Mouse (Mus musculus) MEL (cell line): ENCODE measurements around the gene Pick1. TPM values are rescaled to one million over a fixed set of nuclear protein-coding genes. Genes with fewer than 3 reads are reported as not detected.
A peak's percentile ranks its signal among the peaks of the same experiment; 100 is the strongest.

Source experiments
- DNase-seq: peaks from one replicate; pipeline ENCODE4 v3.0.0; 2011; ENCODE audit warnings: low read depth, low spot score
- H3K27ac ChIP-seq: 2 replicates; pipeline ENCODE4 v1.5.1; 2012; ENCODE audit warnings: low read depth, mild to moderate bottlenecking, control low read depth, low read length, moderate library complexity; ENCODE audit not compliant: control insufficient read depth
- H3K27me3 ChIP-seq, 2 experiments: fragments of 150-350 bp in 1 of 2; sonication (generic) in 1 of 2; 2 replicates each; pipeline ENCODE4 v1.6.1; 2012; ENCODE audit warnings: low read length in 2 of 2, mild to moderate bottlenecking in 2 of 2, improper control_type of control experiment in 1 of 2, moderate library complexity in 1 of 2; ENCODE audit not compliant: insufficient read depth in 2 of 2, control insufficient read depth in 1 of 2
- H3K36me3 ChIP-seq, 2 experiments: 2 replicates each; pipeline ENCODE4 v1.6.1; 2012 to 2014; ENCODE audit warnings: low read length in 2 of 2, improper control_type of control experiment in 1 of 2, inconsistent platforms in 1 of 2, mild to moderate bottlenecking in 1 of 2; ENCODE audit not compliant: insufficient read depth in 2 of 2, control insufficient read depth in 1 of 2
- H3K4me1 ChIP-seq, 2 experiments: fragments of 150-350 bp in 1 of 2; sonication (generic) in 1 of 2; 2 replicates each; pipeline ENCODE4 v1.6.1; 2012; ENCODE audit warnings: low read length in 2 of 2, improper control_type of control experiment in 1 of 2, mild to moderate bottlenecking in 1 of 2; ENCODE audit not compliant: insufficient read depth in 2 of 2, control insufficient read depth in 1 of 2
- H3K4me3 ChIP-seq, 2 experiments: fragments of 150-350 bp in 1 of 2; sonication (generic) in 1 of 2; 2 replicates each; pipeline ENCODE4 v1.5.1; 2012; ENCODE audit warnings: low read depth in 2 of 2, low read length in 2 of 2, mild to moderate bottlenecking in 2 of 2, moderate library complexity in 2 of 2, control low read depth in 1 of 2, improper control_type of control experiment in 1 of 2; ENCODE audit not compliant: control insufficient read depth in 1 of 2, insufficient read depth in 1 of 2
- H3K79me2 ChIP-seq: 2 replicates; pipeline ENCODE4 v1.6.1; 2012; ENCODE audit warnings: mild to moderate bottlenecking, low read length, moderate library complexity; ENCODE audit not compliant: control insufficient read depth, poor library complexity, insufficient read depth
- H3K9ac ChIP-seq: 2 replicates; pipeline ENCODE4 v1.6.1; 2012; ENCODE audit warnings: low read depth, mild to moderate bottlenecking, control low read depth, low read length, moderate library complexity; ENCODE audit not compliant: control insufficient read depth, poor library complexity, severe bottlenecking
- H3K9me3 ChIP-seq: fragments of 150-350 bp; sonication (generic); replicated peaks from 2 replicates; pipeline ENCODE4 v1.6.1; 2012; ENCODE audit warnings: mild to moderate bottlenecking, low read length, improper control_type of control experiment, moderate library complexity; ENCODE audit not compliant: insufficient read depth
- BHLHE40 ChIP-seq: IDR thresholded peaks from 2 replicates; pipeline ENCODE4 v1.6.1; 2012; ENCODE audit warnings: low read depth, mild to moderate bottlenecking, inconsistent platforms, low read length, improper control_type of control experiment, borderline replicate concordance
- CHD1 ChIP-seq: IDR thresholded peaks from 2 replicates; pipeline ENCODE4 v1.6.1; 2012; ENCODE audit warnings: low read depth, mild to moderate bottlenecking, inconsistent platforms, low read length, improper control_type of control experiment
- CHD2 ChIP-seq: IDR thresholded peaks from 2 replicates; pipeline ENCODE4 v1.6.1; 2011; ENCODE audit warnings: low read length, improper control_type of control experiment
- E2F4 ChIP-seq: IDR thresholded peaks from 2 replicates; pipeline ENCODE4 v1.6.1; 2011; ENCODE audit warnings: low read depth, low read length, improper control_type of control experiment, borderline replicate concordance
- ELF1 ChIP-seq: IDR thresholded peaks from 2 replicates; pipeline ENCODE4 v1.6.1; 2014; ENCODE audit warnings: low read depth, mild to moderate bottlenecking, inconsistent platforms, low read length, improper control_type of control experiment, moderate library complexity
- EP300 ChIP-seq, 2 experiments: IDR thresholded peaks; 2 replicates each; pipeline ENCODE4 v1.6.1; 2011; ENCODE audit warnings: improper control_type of control experiment in 2 of 2, low read length in 2 of 2, low read depth in 1 of 2, mild to moderate bottlenecking in 1 of 2
- ETS1 ChIP-seq: IDR thresholded peaks from 2 replicates; pipeline ENCODE4 v1.6.1; 2012; ENCODE audit warnings: low read depth, mild to moderate bottlenecking, inconsistent platforms, low read length, improper control_type of control experiment, moderate library complexity
- GABPA ChIP-seq: IDR thresholded peaks from 2 replicates; pipeline ENCODE4 v1.6.1; 2012; ENCODE audit warnings: low read depth, mild to moderate bottlenecking, inconsistent platforms, low read length, improper control_type of control experiment, moderate library complexity
- GATA1 ChIP-seq: IDR thresholded peaks from 2 replicates; pipeline ENCODE4 v1.6.1; 2011; ENCODE audit warnings: low read depth, low read length, improper control_type of control experiment
- JUND ChIP-seq: IDR thresholded peaks from 2 replicates; pipeline ENCODE4 v1.6.1; 2011; ENCODE audit warnings: low read depth, mild to moderate bottlenecking, improper control_type of control experiment, low read length
- MAFK ChIP-seq: IDR thresholded peaks from 2 replicates; pipeline ENCODE4 v1.6.1; 2011; ENCODE audit warnings: low read depth, mild to moderate bottlenecking, low read length, improper control_type of control experiment, borderline replicate concordance
- MAX ChIP-seq: IDR thresholded peaks from 2 replicates; pipeline ENCODE4 v1.6.1; 2011; ENCODE audit warnings: low read length, improper control_type of control experiment
- MAZ ChIP-seq: IDR thresholded peaks from 2 replicates; pipeline ENCODE4 v1.6.1; 2012; ENCODE audit warnings: low read depth, mild to moderate bottlenecking, inconsistent platforms, low read length, improper control_type of control experiment
- MEF2A ChIP-seq: IDR thresholded peaks from 2 replicates; pipeline ENCODE4 v1.6.1; 2014; ENCODE audit warnings: low read depth, mild to moderate bottlenecking, inconsistent platforms, low read length, improper control_type of control experiment; ENCODE audit not compliant: poor library complexity, insufficient replicate concordance, severe bottlenecking; ENCODE audit errors: extremely low read depth
- MXI1 ChIP-seq: IDR thresholded peaks from 2 replicates; pipeline ENCODE4 v1.6.1; 2011; ENCODE audit warnings: mild to moderate bottlenecking, low read depth, low read length, improper control_type of control experiment
- MYB ChIP-seq: IDR thresholded peaks from 2 replicates; pipeline ENCODE4 v1.6.1; 2011; ENCODE audit warnings: mild to moderate bottlenecking, low read depth, low read length, improper control_type of control experiment
- MYC ChIP-seq: IDR thresholded peaks from 2 replicates; pipeline ENCODE4 v1.6.1; 2011; ENCODE audit warnings: low read depth, mild to moderate bottlenecking, low read length, improper control_type of control experiment, moderate library complexity
- NELFE ChIP-seq: IDR thresholded peaks from 2 replicates; pipeline ENCODE4 v1.6.1; 2011; ENCODE audit warnings: low read depth, low read length, improper control_type of control experiment
- POLR2A ChIP-seq, 2 experiments: IDR thresholded peaks; 2 replicates each; pipeline ENCODE4 v1.6.1; 2011 to 2012; ENCODE audit warnings: low read length in 2 of 2, mild to moderate bottlenecking in 2 of 2, control low read depth in 1 of 2, improper control_type of control experiment in 1 of 2, low read depth in 1 of 2, moderate library complexity in 1 of 2; ENCODE audit not compliant: control insufficient read depth in 1 of 2, insufficient read depth in 1 of 2, poor library complexity in 1 of 2
- POLR2AphosphoS2 ChIP-seq: IDR thresholded peaks from 2 replicates; pipeline ENCODE4 v1.6.1; 2011; ENCODE audit warnings: low read length, improper control_type of control experiment
- POLR2AphosphoS5 ChIP-seq: IDR thresholded peaks from 2 replicates; pipeline ENCODE4 v1.6.1; 2012; ENCODE audit warnings: low read depth, borderline replicate concordance, mild to moderate bottlenecking, inconsistent platforms, low read length, moderate library complexity, mixed read lengths
- RAD21 ChIP-seq: IDR thresholded peaks from 2 replicates; pipeline ENCODE4 v1.6.1; 2011; ENCODE audit warnings: mild to moderate bottlenecking, low read depth, low read length, improper control_type of control experiment
- RCOR1 ChIP-seq: IDR thresholded peaks from 2 replicates; pipeline ENCODE4 v1.6.1; 2012; ENCODE audit warnings: low read depth, mild to moderate bottlenecking, inconsistent platforms, low read length, improper control_type of control experiment
- SIN3A ChIP-seq: IDR thresholded peaks from 2 replicates; pipeline ENCODE4 v1.6.1; 2012; ENCODE audit warnings: low read length, improper control_type of control experiment, inconsistent platforms
- SMC3 ChIP-seq: IDR thresholded peaks from 2 replicates; pipeline ENCODE4 v1.6.1; 2011; ENCODE audit warnings: low read depth, low read length, improper control_type of control experiment
- TAL1 ChIP-seq: IDR thresholded peaks from 2 replicates; pipeline ENCODE4 v1.6.1; 2012; ENCODE audit warnings: mild to moderate bottlenecking, inconsistent platforms, low read length, moderate library complexity, mixed read lengths
- TBP ChIP-seq: IDR thresholded peaks from 2 replicates; pipeline ENCODE4 v1.8.0; 2011; ENCODE audit warnings: low read depth, low read length, improper control_type of control experiment
- TCF12 ChIP-seq: IDR thresholded peaks from 2 replicates; pipeline ENCODE4 v1.6.1; 2014; ENCODE audit warnings: low read depth, mild to moderate bottlenecking, inconsistent platforms, low read length, improper control_type of control experiment, moderate library complexity
- UBTF ChIP-seq: IDR thresholded peaks from 2 replicates; pipeline ENCODE4 v1.6.1; 2012; ENCODE audit warnings: low read depth, mild to moderate bottlenecking, inconsistent platforms, low read length, improper control_type of control experiment, moderate library complexity, borderline replicate concordance; ENCODE audit not compliant: insufficient read depth
- USF1 ChIP-seq: IDR thresholded peaks from 2 replicates; pipeline ENCODE4 v1.6.1; 2014; ENCODE audit warnings: low read depth, mild to moderate bottlenecking, inconsistent platforms, low read length, improper control_type of control experiment, moderate library complexity
- USF2 ChIP-seq, 2 experiments: IDR thresholded peaks; 2 replicates each; pipeline ENCODE4 v1.6.1; 2011 to 2012; ENCODE audit warnings: improper control_type of control experiment in 2 of 2, low read length in 2 of 2, borderline replicate concordance in 1 of 2, inconsistent platforms in 1 of 2, low read depth in 1 of 2, mild to moderate bottlenecking in 1 of 2; ENCODE audit not compliant: insufficient read depth in 1 of 2
- ZC3H11A ChIP-seq: IDR thresholded peaks from 2 replicates; pipeline ENCODE4 v1.6.1; 2012; ENCODE audit warnings: low read depth, mild to moderate bottlenecking, inconsistent platforms, low read length, improper control_type of control experiment
- ZKSCAN1 ChIP-seq: IDR thresholded peaks from 2 replicates; pipeline ENCODE4 v1.6.1; 2012; ENCODE audit warnings: low read depth, mild to moderate bottlenecking, inconsistent platforms, low read length, improper control_type of control experiment, moderate library complexity
- ZMIZ1 ChIP-seq: IDR thresholded peaks from 2 replicates; pipeline ENCODE4 v1.6.1; 2012; ENCODE audit warnings: low read depth, mild to moderate bottlenecking, inconsistent platforms, low read length, improper control_type of control experiment, moderate library complexity
- ZNF384 ChIP-seq: IDR thresholded peaks from 2 replicates; pipeline ENCODE4 v1.6.1; 2012; ENCODE audit warnings: low read depth, mild to moderate bottlenecking, inconsistent platforms, low read length, improper control_type of control experiment
- polyA plus RNA-seq, 2 experiments: library from polyadenylated mRNA; stranded (reverse) in 1 of 2; unstranded in 1 of 2; fragments of >175 nt in 1 of 2; fragments of >200 nt in 1 of 2; gene quantifications; 2 replicates each; pipeline versions ENCODE4 v1.2.1 to v1.2.4; 2012; ENCODE audit warnings: low replicate concordance in 2 of 2, low read depth in 1 of 2; ENCODE audit not compliant: insufficient read length in 2 of 2, insufficient read depth in 1 of 2, missing spikeins in 1 of 2
- total RNA-seq: library from RNA; depleted of rRNA; stranded (reverse); fragments of 300-350 nt; gene quantifications from 2 replicates; pipeline ENCODE4 v1.2.3, GENCODE M21; 2012; rRNA removed

Pick1 gene
- total RNA-seq, result 17.6 and 20.8 TPM in 2 replicates
- polyA plus RNA-seq, result 10 to 100 TPM in 1 of 2 experiments, not detected in 1; 24.3 TPM

DNA sequence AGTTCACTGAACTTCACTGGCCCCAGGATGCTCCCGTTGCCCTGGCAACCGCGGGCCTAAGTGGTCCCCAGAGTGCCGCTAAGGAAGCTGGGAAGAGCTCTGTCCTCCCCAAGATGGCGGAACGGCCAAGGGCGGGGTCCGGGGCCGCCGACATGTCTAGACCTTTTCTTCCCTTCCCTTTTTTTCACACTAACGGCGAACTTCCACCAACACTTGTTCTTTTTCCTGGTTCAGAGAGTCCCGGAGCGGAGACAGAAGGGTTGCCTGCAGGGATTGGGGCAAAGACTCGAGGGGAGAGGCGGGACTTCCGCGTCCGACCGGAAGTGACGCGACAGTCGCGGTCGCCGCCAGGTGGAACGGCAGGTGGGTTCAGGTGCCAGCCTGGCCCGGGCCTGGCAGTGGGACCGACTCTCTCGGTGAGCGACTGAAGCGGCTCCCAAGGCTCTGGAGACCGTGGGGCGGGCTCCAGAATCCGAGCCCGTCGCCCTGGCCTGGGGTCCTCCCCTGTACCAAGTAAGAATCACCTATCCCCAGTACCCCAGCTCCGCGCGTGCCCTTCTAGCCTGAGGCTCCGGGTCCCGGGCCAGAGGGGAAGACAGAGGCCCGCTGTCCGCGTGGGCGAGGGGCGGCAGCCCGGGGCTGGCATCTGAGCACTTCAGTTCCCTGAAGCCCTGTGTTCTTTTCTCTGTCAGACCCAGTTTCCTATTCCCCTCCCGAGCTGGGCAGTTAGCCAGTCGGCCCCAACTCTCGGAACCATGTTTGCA, at the start of gene Pick1, which contains the start of gene Gm49486:
TSS of gene Pick1 (plus strand) at position 116 of the 764 bp plus-strand sequence.
TSS of gene Gm49486 (plus strand) at position 334 of the 764 bp plus-strand sequence.
- peak within 1 kb of the TSS; percentile 71 for H3K9ac ChIP-seq
- H3K4me1 ChIP-seq, result peaks cover 0 to 6% of the 10 kb centered on the region in 2 experiments; a peak in 1 of 4 replicates
- peaks cover 1% of the 10 kb centered on the region; the same call in 1 of the 2 replicates for H3K79me2 ChIP-seq
- H3K4me3 ChIP-seq, result peak within 1 kb of the TSS; percentile 64 to 84
- peaks cover 0 to 1% of the 10 kb centered on the region in 2 experiments; a peak in 3 of 4 replicates for H3K36me3 ChIP-seq
- H3K27me3 ChIP-seq, result no peaks in the 10 kb centered on the region
- H3K9me3 ChIP-seq, result no peaks in the 10 kb centered on the region
- peak; percentile 89 for DNase-seq
- peak within 1 kb of the TSS; percentile 81 for H3K27ac ChIP-seq
- TF ChIP-seq CHD2 (no peak), POLR2A (IDR thresholded peaks at IDR 0.05; ENCODE audit: control insufficient read depth in 1 of 2, insufficient read depth in 1 of 2, low read depth in 1 of 2, low read length in 2 of 2, poor library complexity in 1 of 2) (peak; percentile 42 to 71; a peak in 3 of 4 replicates), CHD1 (no peak), MXI1 (0 out of 2 replicates have a peak, but pooled peaks have one; percentile 25), BHLHE40 (no peak), ZKSCAN1 (no peak), UBTF (no peak), JUND (no peak), NELFE (peak; percentile 69), MAFK (no peak), USF2 (IDR thresholded peaks at IDR 0.05; ENCODE audit: borderline replicate concordance in 1 of 2, insufficient read depth in 1 of 2, low read depth in 1 of 2, low read length in 2 of 2) (no peak), ZNF384 (no peak), GABPA (no peak), RCOR1 (peak; percentile 56; the same call in 1 of the 2 replicates), SIN3A (peak; percentile 56), ETS1 (0 out of 2 replicates have a peak, but pooled peaks have one; percentile 30), TAL1 (no peak), GATA1 (no peak), ZC3H11A (no peak), TBP (peak; percentile 44; the same call in 1 of the 2 replicates), E2F4 (peak; percentile 55; the same call in 1 of the 2 replicates), ZMIZ1 (no peak), SMC3 (no peak), MAX (0 out of 2 replicates have a peak, but pooled peaks have one; percentile 16), RAD21 (no peak), TCF12 (no peak), MYB (no peak), MEF2A (no peak), ELF1 (peak; percentile 81), MAZ (0 out of 2 replicates have a peak, but pooled peaks have one; percentile 43), EP300 (IDR thresholded peaks at IDR 0.05; ENCODE audit: low read depth in 1 of 2, low read length in 2 of 2) (no peak), POLR2AphosphoS2 (0 out of 2 replicates have a peak, but pooled peaks have one; percentile 40), MYC (no peak), POLR2AphosphoS5 (no peak), USF1 (0 out of 2 replicates have a peak, but pooled peaks have one; percentile 12)
